Comparison of ENCODE assay signal across 1 mouse cellular context in the genomic region with DNA sequence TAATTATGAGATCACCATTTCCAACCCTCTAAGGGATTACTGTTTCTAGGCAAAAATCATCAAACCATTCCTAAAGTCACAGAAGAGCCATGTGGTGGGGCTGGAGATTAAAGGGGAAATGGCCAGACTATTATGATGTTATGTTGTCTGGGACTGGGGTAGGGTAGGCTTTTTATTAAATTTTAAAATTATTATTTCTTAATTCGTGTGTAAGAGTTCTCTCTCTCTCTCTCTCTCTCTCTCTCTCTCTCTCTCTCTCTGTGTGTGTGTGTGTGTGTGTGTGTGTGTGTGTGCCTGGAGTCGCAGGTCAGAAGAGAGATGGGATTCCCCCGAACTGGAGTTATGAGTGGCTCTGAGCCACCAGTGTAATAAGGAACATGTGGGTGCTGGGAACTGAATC.
TF ChIP-seq lines count a peak whose summit lies in the region.

Prss43 (plus strand) TSS at position 301 of the 400 bp plus-strand sequence.

TF ChIP-seq in CH12.LX, 34 proteins besides CTCF, POLR2A, EP300 and RAD21 (continued from another document):
- TF ChIP-seq GABPA (IDR thresholded peaks at IDR 0.05; ENCODE audit: insufficient replicate concordance, low read depth, low read length) (no peak), MYC (IDR thresholded peaks at IDR 0.05; ENCODE audit: low read depth, low read length) (no peak), E2F4 (IDR thresholded peaks at IDR 0.05; ENCODE audit: insufficient replicate concordance, low read depth, low read length) (no peak)
